Mouse (Mus musculus) brain, embryonic 18.5 days (tissue): ENCODE data around the gene Rfx1.

Experiments
- DNase-seq: peaks from one replicate; pipeline ENCODE4 v3.0.0-alpha.2; 2012; ENCODE audit warnings: low read depth, low spot score

Gene Rfx1

DNA sequence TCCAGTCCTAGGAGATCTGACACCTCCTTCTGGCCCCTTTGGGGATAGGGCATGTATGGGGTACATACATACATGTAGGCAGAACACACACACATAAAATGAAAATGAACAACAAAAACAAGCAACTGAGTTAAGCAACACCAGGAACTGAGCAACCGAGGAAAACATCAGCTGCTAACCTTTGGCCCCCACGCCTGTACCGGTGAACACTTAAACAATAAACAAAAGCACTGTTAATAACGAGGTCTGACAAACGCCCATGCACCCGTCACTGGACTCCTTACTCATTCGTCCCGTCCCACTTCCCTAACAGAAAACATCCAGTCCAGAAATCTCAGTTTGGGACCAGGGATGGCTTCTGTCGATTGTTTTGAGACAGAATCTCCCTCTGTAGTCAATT is 22.6 kb downstream of the Rfx1 start:
- no peak for DNase-seq

DNA sequence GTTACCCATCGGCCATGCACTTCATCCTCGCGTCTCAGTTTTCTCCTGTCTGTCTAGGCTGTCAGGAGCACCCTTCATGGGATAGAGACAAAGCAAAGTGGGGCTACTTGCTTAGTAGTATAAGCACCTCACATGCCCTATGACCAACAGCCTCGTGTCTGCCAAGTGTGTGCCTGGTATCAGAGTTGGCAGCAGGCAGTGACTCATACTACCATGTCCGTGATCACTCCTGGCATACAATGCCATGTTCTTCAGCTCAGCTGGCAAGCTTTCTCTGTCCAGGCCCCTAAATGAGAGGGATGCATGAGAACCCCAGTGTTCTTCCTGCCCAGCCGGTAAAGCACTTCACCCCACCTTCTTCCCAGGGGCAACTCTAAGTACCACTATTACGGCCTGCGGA is 24.0 kb downstream of the Rfx1 start:
- no peak for DNase-seq

DNA sequence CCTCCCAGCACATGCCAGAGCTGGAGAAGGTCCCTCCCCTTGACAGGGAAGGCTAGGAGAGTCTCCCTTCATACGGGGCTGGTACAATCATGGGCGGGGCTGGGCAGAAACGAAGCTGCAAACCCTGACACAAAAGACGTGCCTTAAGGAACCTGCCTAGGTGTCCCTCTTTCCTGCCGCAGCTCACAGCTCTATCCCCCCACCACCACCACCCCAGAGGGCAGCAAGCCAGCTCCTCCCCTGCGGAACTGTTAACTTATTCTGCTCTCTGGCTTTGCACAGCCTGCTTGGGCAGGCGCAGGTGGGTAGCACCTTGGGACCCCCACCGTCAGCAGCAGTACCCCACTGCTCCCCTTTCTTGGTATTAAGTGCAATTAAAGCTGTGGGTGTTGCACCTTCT is 29.4 kb downstream of the Rfx1 start:
- DNase-seq, result no peak

GRCm38 (mm10) chr8:84098376-84098775 is 31.7 kb downstream of the Rfx1 start:
- no peak for DNase-seq

DNA sequence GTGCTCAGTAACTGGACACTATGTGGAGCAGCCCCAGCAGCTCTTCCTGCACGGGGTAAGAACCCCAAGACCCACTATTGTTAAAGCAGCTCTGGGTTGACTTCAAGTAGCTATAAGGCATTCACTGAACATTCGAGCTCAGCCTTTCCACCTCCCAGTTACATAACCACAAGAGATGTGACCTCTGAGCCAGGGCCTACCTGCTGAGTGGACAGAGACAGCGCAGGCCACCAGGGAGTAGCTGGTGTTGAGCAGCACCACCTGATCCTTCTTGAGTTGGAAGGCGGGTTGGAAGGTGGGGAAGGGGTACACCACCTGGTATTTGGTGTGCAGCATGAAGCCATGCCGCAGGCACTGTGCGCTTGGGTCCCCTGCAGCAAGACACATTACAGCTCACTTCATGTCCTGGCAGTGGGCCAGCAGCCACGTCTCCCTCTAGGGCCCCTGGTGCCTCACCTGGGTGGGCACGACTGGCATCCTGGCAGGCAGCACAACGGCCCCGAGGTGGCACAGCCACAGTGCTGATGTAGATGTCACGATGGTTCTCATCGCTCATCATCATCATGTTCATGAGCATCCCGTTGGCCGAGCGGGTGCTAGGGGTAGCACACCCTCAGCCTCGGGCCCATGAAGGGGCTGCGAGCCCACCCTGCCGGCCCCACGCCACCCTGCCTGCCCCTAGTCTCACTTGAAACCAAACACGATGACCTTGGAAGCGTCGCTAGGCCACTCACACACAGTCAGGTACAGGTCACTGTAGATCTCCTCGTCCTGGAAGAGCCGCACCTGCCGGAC is 35.0 kb downstream of the Rfx1 start:
- DNase-seq, result no peak

DNA sequence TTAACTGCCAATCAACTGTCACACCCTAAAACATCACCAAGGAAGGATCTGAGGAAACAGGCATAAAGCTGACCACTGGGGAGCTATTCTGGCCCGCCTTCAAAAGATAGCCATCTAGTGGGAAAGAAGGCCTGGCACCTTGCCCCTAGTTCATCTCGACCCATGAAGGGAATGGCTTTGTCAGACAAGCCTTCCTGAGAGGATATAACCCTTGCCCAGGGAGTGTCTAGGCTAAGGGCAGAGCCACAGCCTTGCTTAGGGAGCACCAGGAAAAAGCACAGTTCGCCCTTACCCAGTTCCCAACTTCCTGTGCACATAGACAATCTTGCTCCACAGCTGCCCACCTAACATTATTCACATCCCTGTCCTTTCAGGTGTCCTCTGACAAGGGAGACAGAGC is 37.0 kb downstream of the Rfx1 start:
- no peak for DNase-seq

GRCm38 (mm10) chr8:84104221-84104620 is 37.6 kb downstream of the Rfx1 start:
- DNase-seq, result peak; percentile 39

DNA sequence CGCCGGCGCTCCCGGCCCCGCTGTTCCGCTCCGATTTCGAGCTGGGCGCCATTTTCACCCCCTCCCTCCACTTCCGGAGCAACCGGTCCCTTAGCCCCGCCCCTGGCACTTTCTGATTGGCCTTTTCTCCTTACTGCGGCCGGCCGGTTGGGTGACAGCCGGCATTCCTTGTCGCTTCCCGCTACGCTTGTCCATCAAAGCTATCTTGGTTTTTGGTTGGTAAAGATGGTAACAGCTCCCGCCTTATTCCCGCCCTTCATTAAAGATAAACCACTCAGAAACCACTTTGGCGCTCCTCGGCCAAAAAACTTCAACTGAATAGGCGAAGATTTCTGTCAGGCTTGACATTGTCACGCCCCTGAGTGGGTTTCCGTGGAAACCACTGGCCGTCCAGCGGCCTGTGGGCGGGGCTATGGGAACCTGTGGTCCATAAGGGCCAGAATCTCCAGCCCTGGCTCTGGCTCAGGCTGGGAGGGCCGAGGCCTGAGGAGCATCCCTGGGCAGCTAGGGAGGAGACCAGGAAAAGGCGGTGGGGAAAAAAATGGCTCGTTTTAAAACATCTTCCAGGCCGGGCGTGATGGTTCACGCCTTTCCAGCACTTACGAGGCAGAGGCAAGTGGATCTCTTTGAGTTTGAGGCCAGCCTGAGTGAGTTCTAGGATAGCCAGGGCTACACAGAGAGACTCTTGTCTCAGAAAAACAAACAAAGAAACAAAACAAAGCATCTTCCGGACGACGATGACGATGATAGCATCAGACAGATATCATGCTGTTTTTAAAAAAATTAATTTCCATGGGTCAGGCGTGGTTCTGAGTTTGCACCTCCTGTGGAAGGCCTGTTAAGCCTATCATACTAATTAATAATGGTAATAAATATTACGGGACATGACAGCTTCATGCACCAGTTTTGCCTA is 38.3 kb downstream of the Rfx1 start, which contains the start of gene Dcaf15:
Dcaf15 (minus strand) TSS at position 72 of the 913 bp plus-strand sequence.
- DNase-seq, result peak; percentile 99

GRCm38 (mm10) chr8:84105676-84106075 is 39.0 kb downstream of the Rfx1 start:
- DNase-seq, result no peak

DNA sequence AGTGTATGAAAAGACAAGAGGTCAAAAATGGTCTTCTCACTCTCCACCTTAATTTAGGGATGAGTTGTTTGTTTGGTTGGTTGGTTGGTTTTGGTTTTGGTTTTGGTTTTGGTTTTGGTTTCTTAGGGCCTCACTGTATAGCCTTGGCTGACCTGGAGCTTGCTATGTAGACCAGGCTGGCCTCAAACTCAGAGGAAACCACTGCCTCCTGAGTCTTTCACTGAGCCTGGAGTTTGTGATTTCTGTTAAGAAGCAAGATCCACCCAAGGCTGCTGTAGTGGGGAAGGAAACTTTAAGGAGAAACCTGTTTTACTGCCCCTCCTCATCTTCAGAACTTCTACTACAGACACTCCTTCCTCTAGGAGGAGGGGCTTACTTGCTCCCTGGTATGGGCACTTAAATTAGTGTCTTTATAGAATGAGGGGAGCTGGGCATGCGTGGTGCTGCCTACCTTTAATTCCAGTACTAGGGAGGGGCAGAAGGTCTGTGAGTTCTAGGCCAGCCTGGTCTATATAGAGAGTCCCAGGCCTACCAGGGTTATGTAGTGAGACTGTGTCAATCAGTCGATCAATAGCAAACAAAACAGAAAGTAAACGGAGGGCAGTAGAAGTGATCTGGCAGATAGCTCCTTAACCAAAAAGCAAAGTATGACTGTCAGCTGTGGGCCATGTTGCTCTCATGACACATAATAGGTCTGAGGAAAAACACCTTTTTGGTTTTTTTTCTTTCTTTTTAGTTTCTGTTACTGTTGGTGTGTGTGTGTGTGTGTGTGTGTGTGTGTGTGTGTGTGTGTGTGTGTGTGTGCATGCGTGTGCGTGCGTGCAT is 39.8 kb downstream of the Rfx1 start:
- DNase-seq, result no peak

GRCm38 (mm10) chr8:84115646-84116045 is 49.0 kb downstream of the Rfx1 start:
- no peak for DNase-seq

DNA sequence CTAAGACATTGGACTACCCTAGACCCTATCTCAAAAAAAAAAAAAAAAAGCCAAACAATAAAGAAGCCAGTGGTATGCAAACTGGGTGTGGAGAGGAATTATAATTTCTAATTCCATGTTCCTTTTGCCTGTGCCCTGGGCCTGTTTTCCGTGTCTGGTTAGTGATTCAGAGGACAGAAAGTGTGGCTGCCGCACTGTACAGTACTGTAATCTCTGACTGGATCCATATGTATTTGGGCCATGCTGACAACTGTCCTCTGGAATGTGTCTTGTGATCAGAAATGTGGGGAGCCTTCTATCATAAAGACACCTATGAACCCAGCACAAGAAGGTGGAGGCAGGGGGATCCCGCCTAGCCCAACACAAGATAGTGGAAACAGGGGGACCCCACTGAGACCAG is 55.5 kb downstream of the Rfx1 start:
- DNase-seq, result no peak

- no peak for DNase-seq
These were observed 59.0 kb downstream of the Rfx1 start, which contains the start of gene Podnl1 for GRCm38 (mm10) chr8:84125656-84126055. Gene Podnl1, plus strand, starts transcription at chr8:84125989.

DNA sequence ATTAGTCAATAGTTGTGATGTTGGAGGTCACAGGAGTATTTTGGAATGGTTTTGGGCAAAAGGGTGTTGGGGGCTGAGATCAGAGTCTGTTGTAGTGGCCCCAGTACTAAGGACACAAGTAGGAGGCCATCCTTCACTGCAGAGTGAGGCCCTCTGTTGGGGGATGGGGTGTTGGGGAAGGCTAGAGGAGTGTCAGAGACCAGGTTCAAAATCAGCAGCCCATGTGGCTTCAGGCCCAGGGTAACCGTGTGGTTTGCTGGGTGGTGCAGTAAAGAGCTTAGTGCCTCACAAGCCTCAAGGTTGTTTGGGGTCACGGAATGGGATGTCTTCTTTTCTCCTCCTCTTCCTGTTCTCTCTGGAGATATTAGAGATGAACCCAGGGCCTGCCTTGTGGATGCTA is 60.1 kb downstream of the Rfx1 start:
- no peak for DNase-seq

DNA sequence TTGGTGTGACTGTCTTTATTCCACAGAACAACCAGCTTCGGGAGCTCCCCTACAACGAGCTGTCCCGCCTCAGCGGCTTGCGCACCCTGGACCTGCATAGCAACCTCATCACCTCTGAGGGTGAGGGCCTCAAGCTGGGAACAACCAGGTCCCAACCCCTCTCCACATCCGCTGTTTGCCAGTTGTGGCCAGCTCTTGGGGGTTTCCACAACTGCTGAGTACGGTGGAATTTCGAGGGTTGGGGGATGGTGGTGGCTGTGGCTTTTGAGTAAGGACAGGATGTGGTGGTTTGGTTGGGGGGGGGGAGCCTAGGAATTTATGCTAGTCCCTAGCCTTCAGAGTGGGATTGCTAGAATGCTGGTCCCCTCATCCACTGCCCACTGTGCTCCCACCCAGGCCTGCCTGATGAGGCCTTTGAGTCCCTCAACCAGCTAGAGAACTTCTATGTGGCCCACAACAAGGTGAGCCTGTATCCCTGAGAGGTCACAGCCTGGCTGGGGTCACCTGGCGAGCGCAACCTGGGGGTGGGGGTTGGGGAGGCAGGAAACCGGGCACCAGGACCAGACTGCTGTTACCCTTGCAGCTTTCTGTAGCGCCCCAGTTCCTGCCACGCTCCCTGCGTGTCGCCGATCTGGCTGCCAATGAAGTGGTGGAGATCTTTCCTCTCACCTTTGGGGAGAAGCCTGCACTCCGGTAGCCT is 60.7 kb downstream of the Rfx1 start:
- no peak for DNase-seq

DNA sequence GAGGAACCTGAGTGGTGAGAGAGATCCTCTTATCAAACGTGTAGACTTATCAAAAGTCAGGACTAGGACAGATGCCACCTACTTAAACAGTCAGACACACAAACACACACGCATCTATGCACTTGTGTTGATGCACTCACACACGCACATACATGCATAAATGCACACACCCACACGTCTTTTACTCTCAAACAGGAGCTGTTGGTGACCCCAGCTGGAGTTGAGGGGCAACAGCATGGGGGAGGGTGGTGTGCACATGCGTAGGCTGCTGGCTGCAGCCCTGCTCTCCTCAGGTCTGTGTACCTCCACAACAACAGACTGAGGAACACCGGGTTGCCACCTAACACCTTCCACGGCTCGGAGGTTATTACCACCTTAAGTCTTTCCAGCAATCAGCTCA is 61.6 kb downstream of the Rfx1 start:
- no peak for DNase-seq

DNA sequence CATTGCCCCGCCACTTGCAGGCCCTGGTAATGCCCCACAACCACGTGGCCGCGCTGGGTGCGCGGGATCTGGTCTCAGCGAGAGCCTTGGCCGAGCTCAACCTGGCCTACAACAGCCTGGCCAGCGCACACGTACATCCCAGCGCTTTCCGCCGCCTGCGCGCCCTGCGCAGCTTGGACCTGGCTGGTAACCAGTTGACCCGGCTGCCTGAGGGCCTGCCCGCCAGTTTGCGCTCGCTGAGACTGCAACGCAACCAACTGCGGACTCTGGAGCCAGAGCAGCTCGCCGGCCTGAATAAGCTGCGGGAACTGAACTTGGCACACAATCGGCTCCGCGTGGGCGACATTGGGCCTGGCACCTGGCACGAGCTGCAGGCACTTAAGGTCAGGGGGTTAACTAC is 64.2 kb downstream of the Rfx1 start:
- DNase-seq, result no peak

- no peak for DNase-seq
These were observed 65.6 kb downstream of the Rfx1 start for GRCm38 (mm10) chr8:84132225-84132624.

GRCm38 (mm10) chr8:84137848-84138247 is 71.2 kb downstream of the Rfx1 start:
- no peak for DNase-seq

GRCm38 (mm10) chr8:84140838-84141237 is 74.2 kb downstream of the Rfx1 start:
- no peak for DNase-seq

DNA sequence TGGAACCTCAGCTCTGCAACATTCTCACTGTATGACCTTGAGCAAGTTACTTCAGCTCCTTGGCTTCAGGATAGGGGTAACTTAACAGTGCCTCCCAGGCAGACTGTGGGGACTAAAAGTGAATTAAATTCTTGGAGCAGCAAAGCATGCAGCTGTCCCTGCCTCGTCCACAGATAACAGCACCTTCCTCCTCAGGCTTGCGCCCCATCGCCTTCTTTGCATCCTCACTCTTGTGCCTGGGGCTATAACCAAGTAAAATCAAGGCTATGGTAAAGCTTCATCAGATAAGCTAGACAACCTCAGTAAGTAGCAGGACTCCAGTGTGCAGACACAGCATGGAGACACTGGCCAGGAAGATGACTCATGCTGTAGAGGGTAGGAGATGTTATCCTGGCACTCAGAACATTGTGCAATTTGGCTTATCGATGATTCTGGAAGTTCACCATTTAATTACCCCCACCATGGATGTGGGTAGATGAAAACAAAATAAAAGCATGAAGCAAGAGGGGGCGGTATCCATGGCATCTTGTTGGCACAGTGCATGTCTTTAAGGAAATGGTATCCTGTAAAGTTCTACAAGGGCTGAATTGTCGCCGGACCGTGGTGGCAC is 78.1 kb downstream of the Rfx1 start:
- DNase-seq, result no peak
